Mouse (Mus musculus): ENCODE measurements around the gene Ms4a7.
"Not testable (repeated sequence)": the region's sequence is repeated elsewhere in the genome, so short reads cannot be mapped to it uniquely, and the experiment has no call there.

Ms4a7 gene

DNA sequence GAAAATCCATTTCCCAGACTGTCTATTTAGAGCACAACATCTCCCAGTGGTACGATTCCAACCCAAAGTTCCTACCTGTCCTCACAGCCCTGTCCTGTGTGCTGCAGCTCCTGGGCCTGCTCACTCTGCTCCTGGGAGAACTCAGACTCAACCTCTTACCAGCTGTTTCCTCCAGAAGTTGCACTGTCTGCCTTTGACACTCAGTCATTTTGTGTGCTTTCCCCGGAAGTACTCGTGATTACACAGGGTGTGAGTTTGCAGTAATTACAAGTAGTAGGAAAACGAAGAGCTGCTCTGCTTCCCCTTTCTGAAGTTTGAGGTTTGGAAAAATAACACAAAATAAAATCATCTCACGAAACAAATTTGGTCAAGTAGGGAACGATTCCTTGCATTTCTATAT is at the start of gene Ms4a7:
TSS of gene Ms4a7 (minus strand) at position 215 of the 400 bp plus-strand sequence.
- DNase-seq = no peak

DNA sequence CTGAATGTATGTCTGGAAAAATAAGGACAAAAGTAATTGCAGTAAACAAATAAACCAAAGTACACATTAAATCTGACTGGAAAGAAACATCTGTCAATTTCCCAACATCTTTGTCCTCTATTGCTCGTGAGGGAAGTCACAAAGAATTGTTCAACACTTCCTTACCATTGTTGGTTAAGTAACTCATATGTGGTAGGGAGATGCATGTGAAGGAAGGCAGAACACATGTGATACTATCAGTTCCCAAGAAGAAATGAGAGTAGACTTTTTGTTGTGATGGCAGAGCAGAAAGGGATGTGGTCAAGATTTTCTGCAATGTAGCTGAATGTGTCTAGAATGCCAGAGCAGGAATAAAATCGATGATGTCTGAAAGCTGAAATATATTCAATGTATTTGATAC is 40.5 kb upstream of the Ms4a7 start:
- DNase-seq = no peak

DNA sequence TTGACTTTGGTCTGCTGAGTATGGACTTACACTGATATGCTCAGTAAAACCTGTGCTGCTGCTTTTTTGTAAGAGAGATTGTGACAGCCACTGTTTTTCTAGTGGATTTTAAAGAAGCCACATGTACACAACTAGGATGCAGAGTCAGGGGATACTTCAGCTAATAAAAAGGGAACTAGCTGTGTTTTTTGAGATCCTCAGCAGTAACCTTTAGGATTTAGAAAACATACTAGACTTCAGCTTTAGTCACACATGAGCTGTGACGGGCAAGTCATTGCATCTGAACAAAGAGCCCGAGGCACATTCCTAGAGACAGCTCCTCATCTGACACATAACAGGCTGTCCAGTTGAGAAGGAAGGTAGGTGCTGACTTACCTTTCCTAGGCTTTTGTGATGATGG is 39.3 kb upstream of the Ms4a7 start, which contains the start of gene Ms4a4a:
TSS of gene Ms4a4a (plus strand) at position 251 of the 400 bp plus-strand sequence.
- DNase-seq = no peak

DNA sequence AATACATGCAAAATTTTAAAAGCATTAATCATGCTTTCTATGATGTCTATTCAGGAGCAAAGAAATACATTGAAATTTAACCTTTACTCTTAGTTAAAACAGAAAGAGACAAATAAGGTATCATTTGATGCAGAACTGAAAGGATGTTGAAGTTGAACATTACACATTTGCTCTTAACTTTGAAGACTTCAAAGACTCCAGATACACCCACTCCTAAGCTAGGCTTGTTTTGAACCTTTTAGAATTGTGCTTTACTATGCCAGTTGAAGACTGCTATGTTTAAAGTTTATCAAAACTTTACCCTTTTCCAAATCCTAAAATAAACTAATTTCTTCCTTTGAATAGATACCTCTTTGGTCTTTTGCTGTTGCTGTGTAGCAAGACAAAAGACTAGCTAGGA is 35.2 kb upstream of the Ms4a7 start:
- DNase-seq = no peak

DNA sequence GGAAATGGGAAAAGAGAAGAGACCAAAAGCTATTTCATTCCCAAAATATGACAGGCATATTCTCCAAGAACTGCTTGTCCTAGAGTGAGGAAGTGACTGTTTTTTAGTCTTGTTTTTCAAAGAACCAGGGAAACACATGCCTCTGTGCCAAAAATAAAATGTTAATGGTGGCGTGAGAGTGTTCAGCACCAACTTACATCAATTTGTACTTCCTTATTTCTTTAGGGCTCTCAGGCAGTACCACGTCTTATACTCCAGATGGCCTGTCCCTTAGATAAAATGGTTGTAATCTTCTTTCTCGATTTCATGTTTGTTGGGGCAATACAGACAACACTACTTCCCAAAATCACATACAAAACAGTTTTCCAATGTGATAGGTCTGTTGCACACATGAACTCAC is 32.4 kb upstream of the Ms4a7 start:
- DNase-seq = no peak

DNA sequence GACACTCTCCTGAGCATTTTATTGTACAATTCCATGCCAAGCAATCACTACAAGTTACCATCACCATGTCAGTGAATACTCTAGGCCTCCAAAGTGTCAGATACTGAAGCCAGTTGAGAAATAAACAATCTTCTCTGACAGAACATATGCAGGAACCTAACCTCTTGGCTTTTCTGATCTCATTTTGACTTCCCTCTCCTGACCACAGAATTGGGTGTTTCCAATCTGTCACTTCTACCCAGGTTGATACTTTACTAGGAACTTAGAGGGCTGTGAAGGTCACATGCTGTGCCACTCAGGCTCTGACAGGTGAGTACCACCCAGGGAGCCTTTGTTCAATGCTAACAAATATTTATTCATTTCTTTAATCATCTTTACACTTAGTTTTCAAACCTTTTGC is 26.1 kb upstream of the Ms4a7 start:
- no peak for DNase-seq

DNA sequence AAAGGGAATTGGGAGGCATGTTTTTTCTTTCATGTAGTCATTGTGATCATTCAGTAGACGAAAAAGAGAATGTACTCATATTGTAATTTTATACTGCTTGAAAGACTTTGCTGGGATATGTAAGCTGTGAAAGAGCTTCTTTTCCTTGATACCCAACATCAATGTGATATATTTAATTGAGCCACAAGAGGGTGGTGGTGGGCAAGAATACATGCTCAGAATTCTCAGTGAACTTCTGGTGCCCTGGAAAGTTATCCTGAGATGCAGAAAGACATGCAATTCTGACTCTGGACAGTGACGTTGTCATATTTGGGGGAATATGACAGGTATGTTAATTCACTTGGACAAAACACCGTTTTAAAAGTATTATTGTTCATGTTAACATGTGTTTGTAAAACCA is 24.2 kb upstream of the Ms4a7 start:
- no peak for DNase-seq

DNA sequence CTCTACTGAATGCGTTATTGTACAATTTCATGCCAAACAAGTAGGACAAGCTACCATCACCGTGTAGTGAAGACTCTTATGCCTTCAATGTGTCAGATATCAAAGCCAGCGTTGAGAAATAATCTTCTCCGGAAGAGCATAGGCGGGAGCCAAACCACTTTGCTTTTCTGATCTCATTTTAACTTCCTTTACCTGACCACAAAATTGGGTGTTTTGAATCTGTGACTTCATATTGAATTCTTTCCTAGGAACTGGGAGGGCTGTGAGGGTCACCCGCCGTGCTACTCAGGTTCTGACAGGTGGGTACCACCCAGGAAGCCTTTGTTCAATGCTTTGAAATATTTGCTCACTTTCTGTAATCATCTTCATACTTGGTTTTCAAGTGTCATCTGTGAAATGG is 19.8 kb upstream of the Ms4a7 start:
- DNase-seq = no peak

DNA sequence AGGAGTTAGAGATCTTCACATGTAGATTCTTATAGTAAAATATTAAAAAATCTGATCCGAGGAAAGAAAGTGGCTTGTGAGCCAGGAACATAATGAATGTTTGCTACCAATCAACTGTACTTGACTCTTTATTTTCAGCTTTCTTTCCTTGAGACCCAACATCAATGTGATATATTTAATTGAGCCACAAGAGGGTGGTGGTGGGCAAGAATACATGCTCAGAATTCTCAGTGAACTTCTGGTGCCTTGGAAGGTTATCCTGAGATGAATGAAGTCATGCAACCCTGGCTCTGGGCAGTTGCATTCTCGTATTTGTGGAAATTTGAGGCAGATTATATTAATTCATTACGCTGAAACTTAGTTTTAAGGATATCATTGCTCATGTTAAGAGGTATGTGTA is 15.9 kb upstream of the Ms4a7 start:
- no peak for DNase-seq

DNA sequence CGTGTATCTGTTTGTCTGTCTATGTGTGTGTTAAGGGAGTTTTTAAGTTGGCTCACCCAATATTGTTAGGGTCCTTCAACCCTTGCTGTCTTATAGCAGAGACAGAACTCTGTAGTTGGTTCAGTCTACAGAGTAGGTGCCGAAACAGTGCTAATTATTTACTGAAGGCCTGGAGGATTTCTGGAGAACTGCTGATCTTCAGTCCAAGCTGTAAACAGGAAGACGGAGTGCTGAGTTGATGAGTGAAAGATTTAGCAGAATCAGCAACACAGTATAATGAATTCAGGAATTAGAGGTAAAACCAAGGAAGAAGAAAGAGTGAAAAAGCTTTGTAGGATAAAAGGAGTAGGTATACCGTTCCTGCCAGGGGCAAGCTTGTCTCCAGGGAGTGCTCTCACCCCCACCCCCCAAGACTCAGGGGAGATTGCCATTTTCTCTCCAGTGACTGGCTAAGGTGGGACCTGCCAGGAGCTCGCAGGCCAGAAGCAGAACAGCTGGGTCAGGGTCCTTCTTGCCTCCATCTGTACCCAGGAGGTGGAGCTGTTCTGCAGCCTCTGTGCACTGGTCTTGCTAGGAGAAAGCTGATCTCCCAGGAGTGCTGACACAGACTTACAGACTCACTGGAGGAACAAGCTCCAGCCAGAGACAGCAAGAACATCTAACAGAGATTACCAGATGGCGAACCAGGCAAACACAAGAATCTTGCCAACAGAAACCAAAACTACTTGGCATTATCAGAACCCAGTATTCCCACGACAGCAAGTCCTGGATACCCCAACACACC is 13.9 kb upstream of the Ms4a7 start:
- peak; percentile 55 for DNase-seq

DNA sequence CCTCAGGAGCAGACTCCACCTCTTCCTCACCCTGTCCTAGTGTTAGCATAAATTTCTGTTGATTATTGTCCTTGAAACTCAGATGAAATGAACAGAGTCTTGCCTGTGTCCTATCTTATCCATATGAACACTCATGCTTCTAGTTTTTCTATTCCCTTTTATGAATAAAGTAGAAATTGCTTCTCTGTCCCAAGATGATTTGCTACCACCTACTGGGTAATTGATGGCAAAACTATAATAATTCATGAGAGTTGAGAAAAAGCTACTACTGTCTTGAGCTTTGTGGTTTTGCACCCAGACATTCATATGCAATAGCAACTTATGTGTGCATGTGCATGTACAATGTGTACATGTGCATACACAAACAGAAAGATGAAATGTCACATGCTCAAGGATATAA is 8.0 kb upstream of the Ms4a7 start:
- no peak for DNase-seq

DNA sequence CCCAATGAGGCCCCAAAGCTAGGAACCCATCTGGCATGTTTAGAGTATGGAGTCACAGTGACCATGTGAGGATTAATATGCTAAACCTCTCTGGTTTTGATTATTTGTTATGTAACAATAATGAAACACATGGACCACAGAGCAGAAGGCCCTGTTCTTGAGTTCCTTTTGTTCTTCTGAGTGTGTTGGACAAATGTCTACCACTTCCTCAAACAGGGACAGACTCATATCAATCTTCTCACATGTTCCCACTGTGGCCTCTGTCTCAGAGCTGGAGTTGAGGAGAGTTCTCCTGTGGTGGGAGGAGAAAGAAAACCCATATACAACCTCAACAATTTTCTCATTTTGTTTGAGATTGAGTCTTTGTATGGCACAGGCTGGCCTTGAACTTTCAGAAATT is 7.2 kb upstream of the Ms4a7 start:
- DNase-seq = no peak

DNA sequence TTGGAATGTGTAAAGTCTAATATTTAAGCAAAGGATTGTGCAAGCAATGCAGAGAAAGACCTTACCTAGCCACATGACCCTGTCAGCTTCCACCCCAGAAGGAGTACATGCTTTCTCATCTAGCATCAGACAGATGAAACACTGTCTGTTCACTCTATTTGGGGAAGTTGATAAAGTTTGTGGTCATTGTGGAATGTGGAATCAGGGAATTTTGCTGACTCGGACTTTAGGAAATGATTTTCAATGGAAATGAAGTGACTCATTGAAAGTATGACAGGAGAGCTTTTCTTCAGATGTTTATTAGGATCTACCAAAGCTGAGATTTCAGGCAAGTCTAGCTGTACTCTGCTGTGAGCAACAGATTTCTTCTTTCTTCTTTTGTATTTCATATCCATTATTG is 14.8 kb downstream of the Ms4a7 start:
- DNase-seq = no peak

DNA sequence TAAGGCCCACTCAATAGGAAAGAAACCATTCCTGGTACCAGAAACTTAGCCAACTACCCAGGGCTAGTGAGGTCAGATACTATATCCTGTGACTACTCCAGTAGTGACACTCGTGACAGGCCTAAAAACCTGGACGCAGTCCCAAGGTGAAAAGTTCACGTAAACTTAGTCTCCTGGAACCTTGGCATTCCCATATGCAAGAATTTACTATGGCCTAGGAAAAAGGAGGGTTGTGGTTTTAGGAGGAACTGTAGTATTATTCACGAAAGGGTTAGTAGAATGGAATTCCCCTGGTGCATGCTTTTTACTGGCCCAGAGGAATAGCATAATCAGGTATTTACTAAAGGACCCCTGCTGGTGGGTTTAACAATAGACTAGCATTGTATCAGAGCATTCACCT is 19.2 kb downstream of the Ms4a7 start:
- DNase-seq = no peak

DNA sequence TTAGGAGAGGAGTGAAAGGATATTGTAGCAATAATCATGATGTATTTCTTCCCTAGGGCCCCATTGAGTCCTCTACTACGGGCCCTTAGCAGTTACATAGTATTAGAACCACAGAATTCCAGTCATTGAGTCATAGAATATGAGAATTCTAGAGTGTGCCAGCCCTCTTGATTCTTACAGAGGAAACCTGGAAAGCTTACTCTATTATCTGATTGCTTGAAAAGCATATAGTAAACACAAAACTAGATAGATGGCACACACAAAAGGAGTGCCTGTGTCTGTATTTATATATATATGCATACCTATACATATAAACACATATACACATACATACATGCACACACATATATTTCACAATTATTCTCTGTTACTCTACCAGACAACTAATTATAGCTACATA is 21.6 kb downstream of the Ms4a7 start, which contains the start of gene Ms4a14:
TSS of gene Ms4a14 (minus strand) at position 101 of the 400 bp plus-strand sequence.
- DNase-seq = no peak

DNA sequence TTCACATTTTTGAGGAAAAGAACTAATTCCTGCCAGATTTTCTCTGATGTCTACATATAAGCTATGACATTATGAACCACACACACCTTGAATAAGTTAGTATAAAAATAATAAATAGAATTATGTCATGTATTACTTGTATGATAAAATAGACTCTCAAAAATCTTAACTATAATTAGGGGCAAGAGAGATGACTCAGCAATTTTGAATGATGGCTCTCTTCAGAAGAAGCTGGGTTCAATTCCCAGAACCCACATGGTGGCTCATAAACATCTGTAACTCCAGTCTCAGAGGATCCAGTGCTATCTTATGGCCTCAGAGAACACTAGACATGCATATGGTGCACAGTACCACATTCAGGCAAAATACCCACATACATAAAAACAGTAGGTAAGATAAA is 27.1 kb downstream of the Ms4a7 start:
- no peak for DNase-seq

DNA sequence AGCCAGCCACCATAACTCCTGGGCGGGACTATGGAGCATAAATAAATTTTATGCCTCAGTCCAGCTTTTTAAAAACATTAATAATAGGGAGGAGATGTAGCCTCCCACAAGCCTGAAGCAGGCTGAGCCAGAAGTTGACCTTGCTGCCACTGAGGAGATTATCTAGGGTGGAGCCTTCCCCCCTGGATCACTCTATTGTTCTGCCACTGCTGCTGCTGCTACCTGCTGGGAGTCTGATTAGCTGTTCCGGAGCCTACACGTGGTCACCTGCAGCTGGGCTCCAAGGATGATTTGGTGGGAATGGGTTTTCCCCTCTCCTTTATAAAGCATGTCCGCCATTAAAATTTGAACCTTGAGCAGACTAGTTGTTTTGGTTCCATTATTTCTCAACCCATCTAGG is 36.4 kb downstream of the Ms4a7 start:
- DNase-seq = not testable (repeated sequence)

DNA sequence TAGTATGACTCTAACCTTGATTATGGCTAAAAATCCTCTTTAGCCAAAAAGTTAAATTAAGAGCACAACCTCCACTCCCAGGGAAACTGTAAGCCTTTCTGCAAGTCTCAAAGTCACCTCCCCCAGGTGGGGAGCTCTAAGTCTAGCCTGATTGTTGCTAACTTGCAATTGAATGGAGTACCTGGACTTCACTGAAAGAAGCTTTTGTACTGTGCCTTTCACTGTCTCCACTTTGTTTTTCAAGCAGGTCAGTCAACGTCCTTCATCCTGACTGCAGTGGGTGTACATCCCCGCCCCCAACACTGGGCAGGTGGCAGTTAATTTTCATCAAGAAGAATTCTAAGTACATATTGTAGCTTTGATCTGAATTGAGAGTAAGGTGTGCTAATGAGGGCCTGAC is 37.0 kb downstream of the Ms4a7 start:
- DNase-seq = no peak

DNA sequence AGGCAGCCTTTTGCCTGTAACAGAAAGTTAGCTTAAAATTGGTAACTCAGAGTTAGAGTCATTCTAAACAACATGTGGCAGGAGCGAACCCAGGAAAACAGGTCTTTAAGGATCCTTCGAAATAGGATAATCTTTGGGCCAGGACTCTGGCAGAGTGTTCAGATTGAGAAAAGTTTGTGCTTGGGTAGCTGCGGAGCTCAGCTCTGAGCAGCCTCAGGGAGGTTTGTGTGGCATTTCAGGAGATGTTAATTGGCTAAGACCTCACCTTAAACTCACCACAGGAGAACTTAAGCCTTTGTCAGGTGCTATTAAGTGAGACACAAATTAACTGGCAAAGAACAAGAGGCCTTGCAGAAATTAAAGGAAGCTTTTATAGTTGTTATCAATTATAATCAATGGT is 42.3 kb downstream of the Ms4a7 start:
- not testable (repeated sequence) for DNase-seq

DNA sequence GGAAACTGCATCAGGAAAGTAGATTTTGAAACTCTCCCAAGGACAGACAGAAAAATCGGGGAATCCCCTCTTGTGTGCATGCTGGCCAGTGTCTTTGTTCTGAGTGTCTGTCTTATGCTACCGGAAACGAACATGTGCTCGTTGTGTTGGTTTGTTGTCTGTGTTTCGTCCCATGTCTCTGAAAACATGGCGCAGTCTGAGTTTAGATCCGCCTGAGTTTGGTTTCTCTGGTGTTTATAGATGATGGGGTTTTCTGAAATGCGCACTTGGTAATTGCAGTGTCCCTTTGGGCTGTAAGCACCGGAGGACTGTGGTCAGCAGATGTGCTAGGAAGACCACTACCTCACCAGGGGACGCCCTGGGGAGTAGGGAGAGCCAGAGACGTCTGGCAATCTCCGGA is 43.0 kb downstream of the Ms4a7 start:
- DNase-seq = no peak

DNA sequence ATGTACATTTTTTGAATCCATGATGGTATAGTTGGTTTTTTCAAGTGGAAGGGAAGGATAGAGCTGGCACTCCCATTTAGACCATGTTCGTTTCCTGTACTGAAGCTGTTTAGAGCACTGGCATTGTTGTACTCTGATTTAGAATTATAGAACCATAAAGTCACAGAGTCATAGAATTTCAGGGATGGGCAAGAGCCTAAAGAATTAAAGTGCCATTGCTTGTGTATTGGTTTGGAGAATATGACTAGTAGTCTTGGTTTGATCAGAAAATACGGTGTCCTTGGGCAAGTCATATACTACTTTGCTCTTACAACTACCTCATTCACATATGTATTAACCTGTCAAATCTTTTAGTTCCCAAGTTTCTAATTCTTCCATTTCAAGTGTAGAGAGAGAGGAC is 52.2 kb downstream of the Ms4a7 start, which contains the start of gene Ms4a5:
TSS of gene Ms4a5 (minus strand) at position 101 of the 400 bp plus-strand sequence.
- no peak for DNase-seq

DNA sequence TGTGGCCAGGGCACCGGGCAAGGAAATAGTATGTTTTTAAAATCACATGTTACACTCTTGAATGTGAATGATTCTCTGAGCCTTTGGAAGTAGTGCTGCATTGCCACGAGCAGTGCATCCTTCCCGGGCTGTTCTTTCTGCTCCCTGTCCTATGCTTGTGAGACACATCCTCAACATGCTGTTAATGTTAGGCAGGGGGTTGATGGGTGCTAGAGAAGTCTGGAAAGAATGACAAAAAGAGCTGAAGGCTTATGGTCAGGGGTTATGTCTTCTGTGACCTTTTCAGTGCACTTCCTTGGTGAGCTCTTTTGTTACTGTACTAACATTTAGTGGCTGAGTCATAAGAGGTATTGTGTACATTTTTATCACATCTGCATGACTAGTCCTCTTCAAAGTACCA is 55.7 kb downstream of the Ms4a7 start:
- no peak for DNase-seq

DNA sequence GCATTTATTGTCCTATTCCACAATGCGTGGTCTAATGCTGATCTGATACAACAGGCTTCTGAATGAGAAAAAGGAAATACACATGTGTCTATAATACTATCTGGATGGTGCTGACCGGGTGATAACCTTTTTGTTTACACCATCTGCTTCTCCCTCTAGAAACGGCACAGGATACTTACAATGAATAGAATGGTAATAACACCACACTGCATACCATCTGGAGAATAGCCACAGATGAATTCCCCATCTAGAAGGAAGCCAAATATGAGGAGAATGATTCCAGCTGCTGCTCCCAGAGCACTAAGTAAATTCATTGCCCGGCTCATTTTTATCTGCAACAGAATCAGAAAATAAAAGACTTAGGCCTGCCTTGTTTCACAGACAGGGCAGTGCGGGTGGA is 59.5 kb downstream of the Ms4a7 start:
- no peak for DNase-seq
